Mouse (Mus musculus) megakaryocyte progenitor cell, adult 5-6 weeks (primary cell): ENCODE measurements around the gene Dap. TPM values are rescaled to one million over a fixed set of nuclear protein-coding genes. Genes with fewer than 3 reads are reported as not detected.

Experiments
- total RNA-seq, 2 experiments: library from RNA; stranded (forward) in 1 of 2; stranded (reverse) in 1 of 2; fragments of 157-497, 149-512 nt in 1 of 2; fragments of 200-1000 nt in 1 of 2; gene quantifications; 2 replicates each; pipeline versions ENCODE4 v1.2.3 to v1.2.4; 2015 to 2017

Gene Dap
- total RNA-seq, 2 experiments from 2014 or later, result 82.2 to 98.8 TPM

Other genes starting within 250 kb of the Dap start
- 0.20 and 0.79 TPM in 2 replicates for gene Ankrd33b, start 143.4 kb downstream of the Dap start, total RNA-seq (2015)
- gene Ankrd33b, start 143.4 kb downstream of the Dap start, total RNA-seq (2017), result 0.29 and 0.61 TPM in 2 replicates
- gene Ropn1l, start 229.4 kb downstream of the Dap start, total RNA-seq (2015), result 1.4 and 3.3 TPM in 2 replicates
- 1.2 and 2.5 TPM in 2 replicates for gene Ropn1l, start 229.4 kb downstream of the Dap start, total RNA-seq (2017)